Mouse (Mus musculus): Measurements from ENCODE around the gene Pradc1. TPM values are rescaled to one million over a fixed set of nuclear protein-coding genes. Genes with fewer than 3 reads are reported as not detected.

Pradc1 gene
- polyA plus RNA-seq (2012) = 39.5 and 53.5 TPM in 2 replicates

DNA sequence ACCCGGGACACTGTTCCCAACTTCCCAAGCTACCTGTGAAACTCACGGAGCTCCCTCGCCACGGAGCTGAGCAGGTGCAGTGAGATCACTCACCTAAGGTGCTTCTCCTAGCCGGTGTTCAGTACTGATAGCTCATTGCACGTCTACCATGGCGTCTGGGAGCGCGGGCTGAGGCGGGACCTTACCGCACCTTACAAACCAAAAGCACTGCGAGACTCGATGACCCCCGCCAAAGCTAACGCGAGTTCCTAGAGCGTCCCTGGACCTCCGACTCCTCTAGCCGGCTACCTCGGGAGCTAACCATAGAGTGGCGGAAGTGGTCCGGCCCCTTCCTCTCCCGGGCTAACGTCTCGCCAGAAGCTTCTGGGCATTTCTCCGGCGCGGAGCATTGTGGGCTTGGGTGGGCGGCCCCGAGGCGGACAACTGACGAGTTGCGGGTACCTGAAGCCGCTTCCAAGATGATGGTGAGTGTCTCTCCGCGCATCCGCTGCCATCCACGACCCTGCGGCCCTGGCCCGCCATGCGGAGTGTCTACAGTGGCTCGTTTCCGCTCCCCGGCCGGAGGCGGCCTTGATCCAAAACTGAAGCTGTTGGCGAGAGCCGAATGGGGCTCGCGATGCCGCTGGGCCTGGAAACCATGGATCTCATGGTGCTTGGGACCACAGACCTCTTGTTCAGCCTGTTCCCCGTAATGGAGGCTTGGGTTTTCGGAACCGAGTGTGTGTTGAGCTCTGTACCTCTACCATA, at the start of gene Pradc1:
Pradc1 (minus strand) TSS at position 307 of the 747 bp plus-strand sequence.
- no peak for TF ChIP-seq GATA1 (IDR thresholded peaks at IDR 0.05; ENCODE audit: low read length)

DNA sequence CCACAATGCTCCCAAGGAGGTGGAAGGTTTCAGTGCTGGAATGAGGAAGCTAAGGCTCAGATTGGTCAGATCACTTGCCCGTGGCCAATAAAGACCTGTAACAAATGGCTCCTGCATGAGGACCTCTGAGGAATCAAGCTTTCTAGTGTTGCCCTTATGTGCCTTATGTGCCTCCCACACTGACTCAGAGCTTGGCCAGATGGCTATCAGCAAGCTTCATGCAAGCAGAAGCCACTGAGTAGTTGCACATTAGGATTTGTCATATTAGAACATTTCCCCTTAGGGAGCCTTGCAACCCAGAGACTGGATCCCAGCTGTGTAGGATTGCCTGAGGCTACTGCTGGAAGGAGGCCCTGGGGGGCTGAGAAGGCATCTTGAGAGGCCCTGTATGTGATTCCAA, 48.6 kb upstream of the Pradc1 start:
- no peak for TF ChIP-seq GATA1 (IDR thresholded peaks at IDR 0.05; ENCODE audit: low read length)

DNA sequence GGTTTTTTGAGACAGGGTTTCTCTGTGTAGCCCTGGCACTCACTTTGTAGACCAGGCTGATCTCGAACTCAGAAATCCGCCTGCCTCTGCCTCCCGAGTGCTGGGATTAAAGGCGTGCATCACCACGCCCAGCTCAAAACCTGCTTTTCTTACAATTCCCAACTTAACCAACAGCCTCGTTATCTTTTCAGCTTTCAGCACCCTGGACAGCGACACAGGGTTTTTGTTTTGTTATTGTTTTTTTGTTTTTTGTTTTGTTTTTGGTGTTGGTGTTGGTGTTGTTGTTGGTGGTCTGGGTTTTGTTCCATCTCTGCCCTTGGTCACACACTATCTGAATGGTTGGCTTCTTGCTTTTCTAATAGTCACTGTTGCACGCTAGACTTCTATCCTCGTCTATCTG, 46.4 kb upstream of the Pradc1 start:
- TF ChIP-seq GATA1 (IDR thresholded peaks at IDR 0.05; ENCODE audit: low read length) = no peak

DNA sequence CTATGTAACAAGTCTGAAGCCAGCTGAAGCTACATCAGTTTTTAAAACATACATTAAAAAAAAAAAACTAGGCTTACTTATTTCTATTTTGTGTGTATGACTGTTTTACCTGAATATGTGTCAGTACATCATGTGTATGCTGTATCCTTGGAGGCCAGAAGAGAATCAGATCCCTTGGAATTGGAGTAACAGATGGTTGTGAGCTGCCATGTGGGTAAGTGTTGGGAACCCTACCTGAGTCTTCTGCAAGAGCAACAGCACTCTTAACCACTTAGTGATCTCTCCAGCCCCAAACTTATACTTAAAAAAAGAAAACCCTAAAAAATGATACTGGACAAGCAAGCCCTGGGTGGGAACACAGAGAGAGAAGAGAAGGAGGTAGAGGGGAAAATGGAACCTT, 45.2 kb upstream of the Pradc1 start:
- TF ChIP-seq GATA1 (IDR thresholded peaks at IDR 0.05; ENCODE audit: low read length) = no peak

DNA sequence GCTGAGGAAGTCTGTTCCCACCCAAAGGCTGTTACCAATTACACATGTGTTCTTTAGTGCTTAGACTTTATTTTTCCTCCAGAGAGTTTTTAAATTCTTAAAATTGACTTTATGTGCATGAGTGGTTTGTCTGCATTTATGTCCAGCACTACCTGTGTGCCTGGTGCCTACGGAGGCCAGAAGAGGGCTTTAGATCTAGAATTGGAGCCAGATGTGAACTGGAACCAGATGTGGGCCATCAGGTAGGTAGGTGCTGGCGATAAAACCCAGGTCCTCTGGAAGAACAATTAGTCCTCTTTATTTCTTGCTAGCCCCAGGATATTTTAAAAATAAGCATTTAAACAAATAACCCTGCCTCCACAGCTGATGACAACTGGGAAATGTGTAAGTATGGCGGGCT, 39.8 kb upstream of the Pradc1 start:
- no peak for TF ChIP-seq GATA1 (IDR thresholded peaks at IDR 0.05; ENCODE audit: low read length)

DNA sequence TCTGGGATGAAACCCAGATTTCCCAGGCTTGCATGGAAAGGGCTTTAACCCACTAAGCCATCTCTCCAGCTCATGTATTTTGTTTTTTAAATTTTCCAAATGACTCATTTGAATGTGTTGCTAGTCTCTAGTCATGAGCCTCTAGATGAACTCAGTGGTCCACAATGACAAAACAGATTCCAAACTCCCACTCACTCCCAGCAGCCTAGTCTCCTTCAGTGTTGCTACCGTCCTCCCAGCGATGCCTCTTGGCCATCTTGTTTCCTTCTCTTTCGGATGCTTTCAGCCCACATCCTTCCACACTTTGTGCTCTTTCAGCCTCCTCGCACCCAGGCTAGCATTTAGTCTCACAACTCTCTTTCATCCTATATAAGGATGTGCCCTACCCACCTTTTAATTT, 38.5 kb upstream of the Pradc1 start:
- no peak for TF ChIP-seq GATA1 (IDR thresholded peaks at IDR 0.05; ENCODE audit: low read length)

DNA sequence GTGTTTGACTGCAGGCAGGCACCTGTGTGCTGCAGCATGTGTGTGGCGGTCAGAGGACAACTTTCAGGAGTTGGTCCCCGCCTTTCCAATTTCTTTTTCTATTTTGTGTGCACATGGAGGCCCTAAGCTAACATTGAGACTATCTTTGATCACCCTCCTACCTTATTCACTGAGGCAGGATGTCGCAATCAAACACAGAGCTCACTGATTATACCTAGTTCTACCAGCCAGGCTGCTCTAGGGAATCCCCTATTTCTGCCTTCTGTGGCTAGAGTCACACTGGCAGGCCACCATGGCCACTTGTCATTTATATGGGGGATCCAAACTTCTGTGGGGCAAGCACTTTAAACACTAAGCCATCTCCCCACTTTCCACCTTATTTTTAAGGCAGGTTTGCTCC, 37.9 kb upstream of the Pradc1 start:
- no peak for TF ChIP-seq GATA1 (IDR thresholded peaks at IDR 0.05; ENCODE audit: low read length)

DNA sequence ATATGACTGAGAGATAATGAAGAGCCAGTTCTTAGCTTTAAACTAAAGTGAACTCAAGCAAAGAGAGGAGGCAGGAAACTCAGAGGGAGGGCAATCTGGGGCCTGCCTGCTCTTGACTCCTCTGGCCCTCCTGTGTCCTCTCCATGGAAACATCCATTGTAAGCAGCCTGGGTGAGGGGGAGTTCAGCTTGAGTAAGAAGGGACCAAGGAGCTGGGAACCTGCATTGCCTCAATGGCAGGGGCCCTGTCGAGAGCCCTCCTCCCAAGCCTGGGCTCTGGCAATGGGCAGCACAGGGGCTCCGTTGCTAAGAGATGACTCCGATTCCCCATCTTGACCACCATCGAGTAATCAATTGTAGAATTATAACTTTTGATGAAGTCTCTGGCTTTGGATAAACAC, 36.7 kb upstream of the Pradc1 start:
- no peak for TF ChIP-seq GATA1 (IDR thresholded peaks at IDR 0.05; ENCODE audit: low read length)

DNA sequence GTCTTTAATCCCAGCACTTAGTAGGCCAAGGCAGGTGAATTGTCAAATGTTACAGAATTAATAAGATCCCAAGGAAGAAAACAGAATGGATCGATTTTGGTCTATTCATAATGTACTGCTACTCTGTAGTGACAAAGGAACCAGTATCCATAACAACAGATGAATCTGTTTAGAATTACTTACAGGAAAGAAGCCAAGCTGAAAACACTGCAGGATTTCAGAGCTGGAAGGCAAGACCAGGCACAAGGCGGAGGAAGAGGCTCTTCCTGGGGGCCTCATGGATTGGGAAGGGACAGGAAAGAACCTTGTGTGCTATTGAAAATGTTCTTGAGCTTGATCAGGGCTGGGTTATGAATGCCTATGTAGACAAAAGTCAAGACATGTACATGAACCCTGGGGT, 34.0 kb upstream of the Pradc1 start:
- no peak for TF ChIP-seq GATA1 (IDR thresholded peaks at IDR 0.05; ENCODE audit: low read length)

DNA sequence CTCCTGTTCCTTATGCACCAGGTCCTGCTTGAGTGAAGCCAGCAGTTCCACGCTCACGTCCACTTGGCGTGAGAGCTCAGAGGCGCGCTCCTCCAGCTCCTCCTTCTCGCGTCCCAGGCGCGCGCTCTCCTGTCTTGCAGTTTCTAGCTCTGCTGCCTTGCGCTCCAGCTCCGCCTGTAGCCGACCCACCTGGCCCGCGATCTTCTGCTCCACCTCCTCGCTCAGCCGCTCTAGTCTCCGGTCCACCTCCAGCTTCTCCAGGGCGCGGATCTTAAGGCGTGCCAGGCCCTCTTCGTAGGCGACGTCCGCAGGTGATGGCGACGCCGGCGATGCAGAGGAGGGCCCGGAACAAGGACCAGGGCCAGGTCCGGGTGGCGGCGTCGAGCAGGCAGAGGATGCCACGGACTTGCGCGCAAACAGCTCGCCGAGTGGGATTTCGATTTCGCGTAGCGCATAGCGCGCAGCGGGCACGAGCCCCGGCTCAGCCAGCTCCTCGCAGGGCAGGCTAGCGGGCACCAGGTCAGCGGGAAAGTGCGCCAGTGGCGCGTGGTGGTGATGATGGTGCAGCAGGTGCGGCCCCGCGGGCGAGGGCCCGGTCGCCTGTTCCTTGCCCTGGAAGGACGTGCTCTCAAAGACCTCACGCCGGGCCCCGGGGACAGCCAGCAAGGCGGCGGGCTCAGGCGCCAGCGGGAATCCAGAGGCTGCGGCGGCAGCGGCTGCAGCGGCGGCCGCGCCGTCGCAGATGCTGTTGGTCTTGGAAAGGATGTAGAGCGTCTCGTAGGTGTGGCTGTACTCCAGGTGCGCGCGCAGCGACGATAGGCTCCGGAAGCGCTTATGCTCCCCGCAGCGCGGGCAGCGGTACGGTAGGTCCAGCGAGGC, 32.3 kb upstream of the Pradc1 start:
- TF ChIP-seq GATA1 (IDR thresholded peaks at IDR 0.05; ENCODE audit: low read length) = no peak

DNA sequence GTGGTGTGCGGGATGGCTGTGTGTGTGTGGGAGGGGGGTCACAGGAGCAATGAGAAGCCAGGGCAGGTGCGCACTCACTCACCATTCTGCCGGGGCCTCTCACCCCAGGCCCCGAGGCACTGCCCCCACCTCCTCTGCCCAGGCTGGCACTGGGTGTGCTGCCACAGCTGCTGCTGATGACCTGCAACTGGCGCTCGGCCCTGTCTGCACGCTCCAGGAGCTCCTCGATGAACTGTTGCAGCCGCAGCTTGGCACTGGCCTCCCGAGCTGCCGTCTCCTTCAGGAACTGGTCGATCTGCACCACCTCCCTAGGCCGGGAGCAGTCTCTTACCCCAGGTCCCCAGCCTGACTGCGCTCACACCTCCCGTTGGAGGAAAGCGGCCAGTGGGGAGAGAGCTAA, 28.9 kb upstream of the Pradc1 start:
- TF ChIP-seq GATA1 (IDR thresholded peaks at IDR 0.05; ENCODE audit: low read length) = no peak

DNA sequence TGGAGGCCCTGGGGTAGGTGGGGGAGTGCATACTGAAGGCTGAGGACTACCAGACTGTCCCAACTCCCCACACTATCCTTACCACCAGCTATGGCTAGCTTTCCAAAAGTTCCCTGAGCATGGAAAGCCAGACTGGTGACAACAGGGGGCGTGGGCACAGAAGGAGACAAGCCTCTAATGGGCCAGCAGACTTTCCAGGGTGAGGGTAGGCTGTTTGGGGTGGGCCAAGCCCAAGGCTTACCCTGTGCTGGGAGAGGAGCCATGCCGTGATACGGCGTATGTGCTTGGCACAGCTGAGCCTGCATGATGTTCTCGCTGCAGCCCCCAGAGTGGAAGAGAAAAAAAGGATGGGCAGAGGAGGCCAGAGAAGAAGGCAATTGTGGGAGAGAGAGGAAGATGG, 28.2 kb upstream of the Pradc1 start:
- TF ChIP-seq GATA1 (IDR thresholded peaks at IDR 0.05; ENCODE audit: low read length) = no peak

DNA sequence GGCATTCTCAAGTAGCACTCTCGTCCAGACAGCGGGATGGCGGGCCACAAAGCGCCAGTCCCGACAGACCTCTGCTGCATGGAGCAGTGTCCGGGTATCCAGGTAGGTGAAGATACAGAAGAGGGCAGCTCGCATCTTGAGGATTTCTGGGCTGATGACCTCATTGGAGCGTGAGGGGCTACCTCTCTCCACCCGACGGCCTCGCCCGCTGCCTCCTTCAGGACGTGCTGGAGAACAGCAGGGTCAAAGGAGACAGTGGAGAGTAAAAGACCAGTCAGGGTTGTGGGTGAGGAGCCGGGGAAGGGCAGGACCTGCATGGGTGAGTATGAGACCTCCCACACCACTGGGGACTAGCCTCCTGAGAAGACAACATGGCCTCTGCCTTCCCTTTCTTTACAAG, 26.6 kb upstream of the Pradc1 start:
- TF ChIP-seq GATA1 (IDR thresholded peaks at IDR 0.05; ENCODE audit: low read length) = no peak

DNA sequence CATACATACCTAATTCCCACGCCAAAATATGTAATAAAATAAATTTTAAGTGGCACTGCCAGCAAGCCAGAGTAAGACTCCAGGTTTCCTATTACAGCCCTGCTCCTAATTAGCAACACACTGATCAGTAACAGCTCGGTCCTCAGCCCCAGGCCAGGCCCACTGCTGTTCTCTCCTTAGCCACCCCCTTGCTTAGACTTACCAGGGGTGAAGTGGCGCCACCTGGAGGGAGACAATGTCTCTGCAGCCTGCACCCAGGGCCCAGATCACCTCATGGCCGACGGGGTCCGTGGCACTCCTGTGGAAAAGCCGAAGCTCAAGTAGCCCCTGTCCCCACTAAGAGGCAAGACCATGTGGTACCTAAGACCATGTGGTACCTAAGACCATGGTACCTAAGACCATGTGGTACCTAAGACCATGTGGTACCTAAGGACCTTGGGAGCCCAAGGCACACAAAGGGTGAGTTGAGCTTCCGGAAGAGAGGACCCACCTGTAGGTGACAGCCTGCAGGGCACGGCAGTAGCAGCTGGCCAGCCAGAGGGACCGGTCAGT, 25.7 kb upstream of the Pradc1 start:
- no peak for TF ChIP-seq GATA1 (IDR thresholded peaks at IDR 0.05; ENCODE audit: low read length)

DNA sequence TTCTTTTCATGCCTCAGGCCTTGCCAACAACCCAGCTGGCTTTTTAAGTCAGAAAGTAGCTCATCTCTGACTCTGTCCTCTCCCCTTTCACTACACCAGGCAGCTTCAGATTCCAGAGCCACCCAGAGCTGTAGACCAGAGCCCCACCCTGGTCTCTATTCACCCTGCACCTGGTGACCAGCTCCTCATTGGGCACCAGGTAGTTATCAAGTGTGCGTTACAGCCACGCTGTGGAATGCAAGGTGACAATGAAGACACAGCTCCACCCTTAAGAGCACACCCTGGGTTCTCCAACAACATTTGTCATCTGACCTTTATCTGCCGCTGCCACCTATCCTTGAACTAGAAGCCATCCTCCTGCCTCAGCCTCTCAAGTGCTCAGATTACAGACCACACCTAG, 23.8 kb upstream of the Pradc1 start:
- no peak for TF ChIP-seq GATA1 (IDR thresholded peaks at IDR 0.05; ENCODE audit: low read length)

DNA sequence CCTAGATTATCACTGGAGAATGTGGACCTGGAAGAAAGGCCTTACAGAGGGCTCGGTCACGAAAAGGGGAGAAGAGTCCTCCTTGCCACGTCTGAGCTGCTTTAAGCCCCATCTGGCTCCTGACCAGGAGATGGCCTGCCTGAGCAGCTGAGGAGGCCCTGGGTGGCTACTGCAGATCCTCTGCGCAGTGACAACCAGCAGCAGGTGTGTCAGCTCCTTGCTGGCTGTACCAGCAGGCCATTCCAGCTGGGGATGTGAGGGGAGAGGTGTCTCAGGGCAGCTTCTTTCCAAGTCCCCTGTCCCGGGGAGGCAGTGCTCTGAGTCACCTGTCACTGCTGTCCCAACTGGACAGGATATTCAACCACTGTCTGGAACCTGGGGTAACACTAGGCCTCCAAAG, 20.8 kb upstream of the Pradc1 start:
- TF ChIP-seq GATA1 (IDR thresholded peaks at IDR 0.05; ENCODE audit: low read length) = no peak
